Mouse (Mus musculus): ENCODE measurements around the gene Zfp933. TPM values are rescaled to one million over a fixed set of nuclear protein-coding genes. Genes with fewer than 3 reads are reported as not detected.

Gene Zfp933
- 1.6 and 2.1 TPM in 2 replicates for polyA plus RNA-seq (2021; fragmentation: Nextera tagmentation)
- long read RNA-seq, experiment 1, full-length matches to known transcripts: 1 of 4 reads
- long read RNA-seq, experiment 1, partial matches to known transcripts: 0 of 4 reads
- long read RNA-seq, experiment 1, other reads (novel, unspliced or antisense): 3 of 4 reads
- long read RNA-seq, experiment 2, full-length matches to known transcripts: 2 of 5 reads
- long read RNA-seq, experiment 2, partial matches to known transcripts: 0 of 5 reads
- long read RNA-seq, experiment 2, other reads (novel, unspliced or antisense): 3 of 5 reads

GRCm38 (mm10) chr4:147847614-147848583, at the start of gene Zfp933:
Zfp933 (minus strand) TSS chr4:147848366.

GRCm38 (mm10) chr4:147868450-147869031, 20.4 kb upstream of the Zfp933 start, which contains the start of the genes Miip and Fv1:
Miip (minus strand) TSS chr4:147868816.
Fv1 (plus strand) TSS chr4:147868979.

GRCm38 (mm10) chr4:147809292-147809965, 38.7 kb downstream of the Zfp933 start, which contains the start of gene Zfp984:
Zfp984 (minus strand) TSS chr4:147809788.

Other genes starting within 250 kb of the Zfp933 start
- 0.38 and 0.60 TPM in 2 replicates for gene Zfp979, start 205.9 kb downstream of the Zfp933 start, polyA plus RNA-seq (2021; fragmentation: Nextera tagmentation)
- not detected in 2 replicates for gene Zfp534, start 145.8 kb downstream of the Zfp933 start, polyA plus RNA-seq (2021; fragmentation: Nextera tagmentation)
- 1.4 and 1.7 TPM in 2 replicates for gene Zfp984, start 38.6 kb downstream of the Zfp933 start, polyA plus RNA-seq (2021; fragmentation: Nextera tagmentation)
- 5.2 and 5.8 TPM in 2 replicates for gene Miip, start 20.4 kb upstream of the Zfp933 start, polyA plus RNA-seq (2021; fragmentation: Nextera tagmentation)
- 1.4 and 1.7 TPM in 2 replicates for gene Fv1, start 20.6 kb upstream of the Zfp933 start, polyA plus RNA-seq (2021; fragmentation: Nextera tagmentation)
- gene Mfn2, start 56.3 kb upstream of the Zfp933 start, polyA plus RNA-seq (2021; fragmentation: Nextera tagmentation): 88.0 and 98.0 TPM in 2 replicates
- gene Plod1, start 88.4 kb upstream of the Zfp933 start, polyA plus RNA-seq (2021; fragmentation: Nextera tagmentation): 17.2 and 18.9 TPM in 2 replicates
- gene 2510039O18Rik, start 92.5 kb upstream of the Zfp933 start, polyA plus RNA-seq (2021; fragmentation: Nextera tagmentation): 3.0 and 3.4 TPM in 2 replicates
- gene Nppb, start 137.4 kb upstream of the Zfp933 start, polyA plus RNA-seq (2021; fragmentation: Nextera tagmentation): not detected in 2 replicates
- 0.28 TPM in 1 of 2 replicates, not detected in the other for gene Nppa, start 152.4 kb upstream of the Zfp933 start, polyA plus RNA-seq (2021; fragmentation: Nextera tagmentation)
- gene Clcn6, start 190.5 kb upstream of the Zfp933 start, polyA plus RNA-seq (2021; fragmentation: Nextera tagmentation): 10.1 and 11.3 TPM in 2 replicates
- 2.8 and 3.3 TPM in 2 replicates for gene Mthfr, start 190.7 kb upstream of the Zfp933 start, polyA plus RNA-seq (2021; fragmentation: Nextera tagmentation)
- 7.8 and 11.2 TPM in 2 replicates for gene Agtrap, start 239.7 kb upstream of the Zfp933 start, polyA plus RNA-seq (2021; fragmentation: Nextera tagmentation)